Mouse (Mus musculus) hindbrain, postnatal 0 days (tissue): Measurements from ENCODE around the gene Fgr. TPM values are rescaled to one million over a fixed set of nuclear protein-coding genes. Genes with fewer than 3 reads are reported as not detected.

Experiments used
- ATAC-seq: fragments of 200-750 bp; cut with Nextera tagmentation; 2 replicates; pipeline ENCODE4 v1.8.0; 2017; ENCODE audit warnings: mild to moderate bottlenecking, moderate TSS enrichment, moderate library complexity
- DNase-seq: peaks from one replicate; pipeline ENCODE4 v3.0.0-alpha.2; 2015; ENCODE audit warnings: low spot score
- H3K27ac ChIP-seq: fragments of 300-500 bp; sonication (generic); 2 replicates; pipeline ENCODE4 v1.5.1; 2014; ENCODE audit warnings: mild to moderate bottlenecking
- H3K27me3 ChIP-seq: fragments of 300-500 bp; sonication (generic); 2 replicates; pipeline ENCODE4 v1.6.1; 2014; ENCODE audit warnings: low read length, mixed read lengths; ENCODE audit not compliant: insufficient read depth
- H3K36me3 ChIP-seq: fragments of 300-500 bp; sonication (generic); 2 replicates; pipeline ENCODE4 v1.6.1; 2014; ENCODE audit warnings: low read length, mixed read lengths; ENCODE audit not compliant: insufficient read depth
- H3K4me1 ChIP-seq: fragments of 300-500 bp; sonication (generic); 2 replicates; pipeline ENCODE4 v1.6.1; 2014; ENCODE audit warnings: antibody characterized with exemption, low read length, mixed read lengths; ENCODE audit not compliant: insufficient read depth
- H3K4me2 ChIP-seq: fragments of 300-500 bp; sonication (generic); 2 replicates; pipeline ENCODE4 v1.6.1; 2014; ENCODE audit warnings: low read depth, mild to moderate bottlenecking, low read length, moderate library complexity, mixed read lengths
- H3K4me3 ChIP-seq: fragments of 300-500 bp; sonication (generic); 2 replicates; pipeline ENCODE4 v1.5.1; 2014; ENCODE audit warnings: low read length
- H3K9ac ChIP-seq: fragments of 300-500 bp; sonication (generic); replicated peaks from 2 replicates; pipeline ENCODE4 v1.6.1; 2014; ENCODE audit warnings: mild to moderate bottlenecking, low read length, moderate library complexity, mixed read lengths
- H3K9me3 ChIP-seq: fragments of 300-500 bp; sonication (generic); 2 replicates; pipeline ENCODE4 v1.6.1; 2016; ENCODE audit warnings: low read length, mixed read lengths
- CTCF ChIP-seq: IDR thresholded peaks from 2 replicates; pipeline ENCODE4 v1.5.1; 2016; ENCODE audit warnings: antibody characterized with exemption, control low read depth, low read depth
- WGBS: fragments of 180-500 bp; shearing (Covaris S2); extraction: QIAGEN DNeasy Blood & Tissue Kit; methylation state at CpG from one replicate; pipeline ENCODE4 v1.1.7; 2014; 5-methylcytosine and 5-hydroxymethylcytosine counted together
- polyA plus RNA-seq: library from polyadenylated mRNA; unstranded; fragments of >200 nt; fragmentation: Nextera tagmentation; extraction: Ambion mirVana; gene quantifications from 2 replicates; pipeline ENCODE4 v1.2.1, GENCODE M21; 2015
- total RNA-seq: library from RNA; depleted of rRNA; stranded (reverse); fragments of >200 nt; gene quantifications from 2 replicates; pipeline ENCODE4 v1.2.3, GENCODE M21; 2014

Fgr gene
- total and polyA plus RNA-seq, 2 experiments from 2014 or later = 0.19 to 0.73 TPM

DNA sequence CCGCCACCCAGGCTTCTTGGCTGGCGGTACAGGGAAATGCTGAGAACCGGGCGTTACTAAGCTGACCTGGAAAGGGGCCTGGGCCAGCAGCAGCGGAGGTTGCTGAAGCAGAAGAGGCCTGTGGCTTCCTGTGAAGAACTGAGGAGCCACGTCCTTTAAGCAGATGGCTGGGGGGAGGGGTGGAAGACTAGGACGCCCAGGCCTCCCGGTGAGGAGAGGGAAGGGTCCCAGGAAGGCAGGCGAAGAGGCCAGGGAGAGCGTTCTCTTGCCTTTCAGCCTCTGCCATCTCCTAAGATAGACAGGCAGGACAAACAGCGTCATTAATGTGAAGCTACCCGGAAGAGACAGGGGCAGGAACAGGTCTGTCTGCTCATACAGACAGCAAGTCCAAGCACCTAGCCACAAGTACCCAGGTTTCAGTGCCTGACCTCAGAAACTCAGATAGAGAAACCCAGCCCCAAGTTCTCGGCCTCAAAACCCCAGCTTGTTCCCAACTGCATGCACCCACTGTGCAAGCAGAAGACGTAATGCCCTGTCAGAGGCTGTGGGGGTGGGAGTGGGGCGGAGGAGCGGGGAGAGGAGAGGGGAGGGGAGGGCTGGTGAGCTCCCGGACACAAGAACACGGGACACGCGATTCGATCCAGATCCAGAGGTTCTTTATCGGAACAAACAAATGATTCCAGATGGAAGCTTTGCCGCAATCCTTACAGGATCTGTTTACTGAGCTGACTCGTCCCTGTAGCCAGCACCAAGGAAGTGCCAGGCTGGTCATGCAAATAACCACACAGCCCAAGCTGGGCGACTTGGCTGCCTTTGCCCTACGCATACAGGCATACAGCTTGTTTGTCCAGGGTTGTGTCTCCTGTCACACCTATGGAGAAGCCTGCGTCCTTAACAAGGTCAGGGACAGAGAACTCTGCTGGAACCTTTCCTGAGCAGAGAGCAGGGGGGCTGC is 27.6 kb upstream of the Fgr start:
- Histone ChIP-seq H3K4me2 (peak overlapping the region; percentile 41), H3K9ac (0 out of 2 replicates have a peak overlapping the region, but pooled peaks have one; percentile 25), H3K4me3 (no peak overlapping the region), H3K9me3 (no peaks in the 10 kb centered on the region), H3K4me1 (peaks cover 14% of the 10 kb centered on the region), H3K27ac (peak overlapping the region; percentile 87), H3K27me3 (no peaks in the 10 kb centered on the region), H3K36me3 (no peaks in the 10 kb centered on the region)
- ATAC-seq (peak; percentile 79), DNase-seq (peak; percentile 76)
- 13% methylated on average over 27 of the region's 27 CpGs for WGBS
- TF ChIP-seq CTCF = no peak

DNA sequence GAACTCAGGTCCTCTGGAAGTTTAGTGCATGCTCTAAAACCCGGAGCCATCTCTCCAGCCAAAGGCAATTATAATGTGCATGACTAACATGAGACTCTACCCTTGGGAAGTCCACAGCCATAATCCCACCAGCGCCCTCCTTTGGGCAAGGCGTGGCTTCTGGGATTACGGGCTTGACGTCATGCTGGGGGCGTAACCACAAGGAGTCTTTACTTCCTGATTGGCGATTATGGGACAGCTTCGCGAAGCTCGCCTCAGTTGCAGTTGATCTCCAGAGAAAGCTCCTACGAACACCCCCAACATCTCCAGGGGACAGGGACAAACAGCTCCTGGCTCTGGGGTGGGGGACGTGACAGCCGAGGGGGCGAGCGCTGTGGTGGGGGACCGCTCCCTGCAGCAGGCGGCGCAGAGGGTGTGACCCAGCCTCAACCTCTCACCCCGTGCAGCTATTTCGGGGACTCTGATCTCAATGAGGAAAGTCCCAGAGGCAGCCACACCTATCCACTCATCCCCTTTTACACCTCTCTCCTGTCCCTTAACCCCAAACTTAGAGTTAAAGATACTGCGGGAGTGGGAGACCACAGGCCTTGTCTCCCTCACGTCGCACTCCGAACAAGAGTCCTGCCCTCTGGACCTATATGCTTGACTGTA is 23.9 kb upstream of the Fgr start:
- 25% methylated on average over 24 of the region's 24 CpGs for WGBS
- Histone ChIP-seq H3K4me2 (no peak overlapping the region), H3K4me1 (peaks cover 14% of the 10 kb centered on the region), H3K36me3 (no peaks in the 10 kb centered on the region), H3K27me3 (no peaks in the 10 kb centered on the region), H3K4me3 (no peak overlapping the region), H3K9me3 (no peaks in the 10 kb centered on the region), H3K27ac (no peak overlapping the region), H3K9ac (no peak overlapping the region)
- TF ChIP-seq CTCF = no peak
- ATAC-seq (no peak), DNase-seq (no peak)

DNA sequence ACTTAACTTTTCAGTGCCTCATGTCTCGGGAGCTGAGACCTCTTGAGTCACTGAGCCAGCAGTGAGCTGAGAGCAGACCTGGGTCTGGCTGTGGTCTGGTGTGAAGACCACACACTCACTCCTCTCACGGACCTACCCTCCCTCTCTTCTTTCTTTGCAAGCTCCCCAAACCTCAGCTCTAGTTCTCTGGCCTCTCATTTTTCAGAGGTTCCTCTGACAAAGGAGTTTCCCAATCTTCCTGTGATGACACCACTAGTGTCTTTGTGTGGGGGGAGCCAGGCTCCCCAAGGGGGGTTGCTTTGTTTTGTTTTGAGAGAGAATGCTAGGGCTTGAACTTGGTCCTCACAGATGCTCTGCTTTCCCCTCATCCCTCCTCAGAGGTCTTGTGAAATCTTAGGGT is 22.9 kb upstream of the Fgr start:
- DNase-seq (no peak), ATAC-seq (no peak)
- H3K27ac ChIP-seq = no peak overlapping the region
- no peaks in the 10 kb centered on the region for H3K9me3 ChIP-seq
- no peaks in the 10 kb centered on the region for H3K36me3 ChIP-seq
- WGBS = 53% methylated on average over 2 of the region's 2 CpGs
- H3K4me1 ChIP-seq = peaks cover 10% of the 10 kb centered on the region
- no peak overlapping the region for H3K4me3 ChIP-seq
- no peak overlapping the region for H3K9ac ChIP-seq
- H3K27me3 ChIP-seq = no peaks in the 10 kb centered on the region
- no peak overlapping the region for H3K4me2 ChIP-seq
- TF ChIP-seq CTCF = no peak

DNA sequence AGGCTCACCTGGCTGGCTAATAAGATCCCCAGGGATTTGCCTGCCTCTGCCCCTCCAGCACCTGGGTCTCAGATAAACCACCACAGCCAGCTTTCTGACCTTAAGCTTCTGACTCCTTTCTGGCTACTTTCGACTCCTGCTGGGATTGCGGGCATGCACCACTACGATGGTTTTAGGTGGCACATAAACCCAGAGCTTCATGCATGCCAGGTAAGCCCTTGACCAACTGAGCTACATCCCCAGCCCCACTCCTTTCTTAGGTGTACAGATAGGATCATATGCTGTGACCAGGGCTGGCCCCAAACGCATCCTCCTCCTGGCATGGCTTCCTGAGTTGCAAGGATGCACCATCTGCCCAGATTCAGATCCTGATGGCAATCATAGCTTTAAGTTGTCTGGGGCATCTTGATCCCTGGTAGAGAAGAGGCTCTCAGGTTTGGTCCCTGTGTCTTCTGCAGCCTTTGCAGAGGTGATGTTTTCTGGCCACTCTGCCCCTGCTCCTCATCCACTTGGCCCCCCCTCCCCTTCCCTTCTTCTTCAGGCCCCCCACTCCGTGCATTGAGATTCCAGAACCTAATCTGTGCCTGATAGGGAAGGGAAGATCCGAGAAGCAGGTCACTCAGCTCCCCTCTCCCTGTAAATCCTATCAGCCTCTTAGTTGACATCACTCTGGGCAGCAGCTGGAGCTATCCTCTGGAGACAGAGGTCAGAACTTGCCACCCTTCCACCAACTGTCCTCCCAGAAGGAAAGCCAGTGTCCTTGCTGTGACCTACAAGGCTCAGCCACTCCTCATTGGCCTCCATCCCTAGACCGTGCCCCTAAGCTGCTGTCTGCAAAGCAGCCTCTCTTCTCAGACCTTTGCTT is 19.1 kb upstream of the Fgr start:
- H3K4me1 ChIP-seq = 0 out of 2 replicates have a peak, but pooled peaks cover 10% of the 10 kb centered on the region
- no peaks in the 10 kb centered on the region for H3K27me3 ChIP-seq
- ATAC-seq (no peak; the same call in 1 of the 2 replicates), DNase-seq (no peak)
- 66% methylated on average over 7 of the region's 7 CpGs for WGBS
- H3K4me2 ChIP-seq = no peak overlapping the region
- no peak for TF ChIP-seq CTCF
- no peak overlapping the region for H3K4me3 ChIP-seq
- H3K9me3 ChIP-seq = no peaks in the 10 kb centered on the region
- H3K27ac ChIP-seq = peak overlapping the region; percentile 26; the same call in 1 of the 2 replicates
- no peak overlapping the region for H3K9ac ChIP-seq
- H3K36me3 ChIP-seq = no peaks in the 10 kb centered on the region

DNA sequence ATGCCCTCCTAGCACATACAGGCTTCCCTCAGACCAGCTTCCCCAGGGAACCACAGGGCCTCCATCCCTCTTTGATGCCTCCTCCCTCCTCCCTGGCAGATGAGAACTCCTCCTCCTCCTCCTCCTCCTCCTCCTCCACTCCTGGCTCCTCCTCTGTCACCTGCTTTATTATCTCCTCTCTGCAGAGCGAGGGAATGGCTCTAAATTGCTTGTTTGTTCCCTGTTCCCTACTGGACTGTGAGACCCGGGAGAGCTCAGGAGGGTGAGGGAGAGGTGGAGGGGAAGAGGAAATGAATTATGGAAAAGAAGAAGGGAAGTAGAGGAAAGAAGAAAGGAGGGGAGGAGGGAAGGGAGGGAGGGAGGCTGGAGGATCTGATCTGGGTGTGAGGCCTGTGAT is 18.5 kb upstream of the Fgr start:
- TF ChIP-seq CTCF = no peak
- 45% methylated on average over 2 of the region's 2 CpGs for WGBS
- no peak overlapping the region for H3K4me2 ChIP-seq

More for the DNA sequence above, 18.5 kb upstream of the Fgr start:
- no peak overlapping the region for H3K4me3 ChIP-seq
- no peak for DNase-seq
- 0 out of 2 replicates have a peak, but pooled peaks cover 10% of the 10 kb centered on the region for H3K4me1 ChIP-seq
- ATAC-seq = no peak; the same call in 1 of the 2 replicates
- H3K27me3 ChIP-seq = no peaks in the 10 kb centered on the region
- H3K9ac ChIP-seq = no peak overlapping the region
- no peaks in the 10 kb centered on the region for H3K9me3 ChIP-seq
- peak overlapping the region; percentile 26; the same call in 1 of the 2 replicates for H3K27ac ChIP-seq
- H3K36me3 ChIP-seq = no peaks in the 10 kb centered on the region
